Mouse (Mus musculus): ENCODE data around the gene Zyg11b.
A peak's percentile ranks its signal among the peaks of the same experiment; 100 is the strongest.

Zyg11b gene

DNA sequence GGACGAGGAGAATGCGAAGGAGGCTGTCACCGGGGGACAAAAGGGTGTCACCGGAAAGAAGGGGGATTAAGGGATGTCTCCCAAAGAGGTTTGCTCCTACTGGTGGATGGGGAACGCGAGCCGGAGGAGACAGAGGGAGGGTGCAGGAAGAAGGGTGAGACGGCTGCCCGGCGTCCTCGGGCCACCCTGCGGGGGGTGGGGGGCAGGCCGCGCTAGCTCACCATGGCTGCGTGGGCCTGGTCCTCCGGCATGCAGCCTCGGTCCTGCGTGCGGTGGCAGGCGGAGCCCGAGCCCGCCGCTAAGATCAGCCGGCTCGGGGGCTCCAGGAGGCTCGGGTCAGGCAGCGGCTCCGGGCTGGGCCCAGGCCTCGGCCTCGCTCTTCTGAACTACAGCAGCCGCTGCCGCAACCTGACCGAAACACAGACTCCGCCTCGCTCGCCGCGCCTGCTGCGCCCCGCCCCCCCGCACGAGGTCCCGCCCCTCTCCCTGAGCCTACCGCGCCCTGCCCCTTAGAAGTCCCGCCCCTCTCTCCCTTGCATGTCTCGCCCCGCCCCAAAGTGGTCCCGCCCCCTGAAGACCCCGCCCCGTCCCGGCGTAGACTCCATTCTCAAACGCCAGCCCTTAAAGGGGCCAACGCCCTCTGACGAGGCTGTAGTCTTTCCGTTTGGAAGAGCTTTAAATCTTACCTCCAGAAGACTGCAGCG, at the start of gene Zyg11b:
Gene Zyg11b (minus strand): TSS at position 427 of the 704 bp plus-strand sequence.
- peak; percentile 59 for DNase-seq (ENCODE audit: low spot score)

DNA sequence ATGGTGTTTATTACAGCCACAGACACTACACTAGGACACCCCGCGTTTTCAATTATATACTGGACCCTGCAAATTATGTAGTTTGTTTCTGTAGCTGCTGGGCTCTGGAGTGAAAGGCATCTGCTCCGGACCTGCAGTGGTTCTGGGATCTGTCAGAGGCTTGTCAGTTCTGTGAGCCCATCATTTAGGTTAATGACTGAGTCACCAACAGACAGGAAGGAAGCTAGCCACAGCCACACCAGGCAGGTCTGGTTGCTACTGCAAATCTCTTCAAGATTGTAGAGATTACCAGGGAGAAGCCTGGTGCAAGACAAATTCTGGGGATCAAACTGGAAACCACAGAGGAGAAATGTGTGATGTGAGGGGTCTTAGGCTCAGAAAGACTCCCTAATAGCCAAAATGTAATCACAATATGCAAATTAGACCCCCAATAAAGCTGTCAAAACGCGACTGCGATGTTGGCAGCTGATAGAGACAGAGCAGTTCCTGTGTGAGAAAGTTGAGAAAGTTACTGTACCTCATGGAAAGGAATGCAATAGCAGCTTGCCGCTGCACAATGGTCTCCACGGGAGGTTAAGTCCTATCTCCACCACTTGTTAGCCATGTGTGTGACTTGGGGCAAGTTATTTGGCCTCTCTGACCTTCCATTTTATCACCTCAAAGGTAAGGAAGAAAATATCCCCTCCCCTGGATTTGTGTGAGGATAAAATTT, 49.1 kb upstream of the Zyg11b start:
- no peak for DNase-seq (ENCODE audit: low spot score)

DNA sequence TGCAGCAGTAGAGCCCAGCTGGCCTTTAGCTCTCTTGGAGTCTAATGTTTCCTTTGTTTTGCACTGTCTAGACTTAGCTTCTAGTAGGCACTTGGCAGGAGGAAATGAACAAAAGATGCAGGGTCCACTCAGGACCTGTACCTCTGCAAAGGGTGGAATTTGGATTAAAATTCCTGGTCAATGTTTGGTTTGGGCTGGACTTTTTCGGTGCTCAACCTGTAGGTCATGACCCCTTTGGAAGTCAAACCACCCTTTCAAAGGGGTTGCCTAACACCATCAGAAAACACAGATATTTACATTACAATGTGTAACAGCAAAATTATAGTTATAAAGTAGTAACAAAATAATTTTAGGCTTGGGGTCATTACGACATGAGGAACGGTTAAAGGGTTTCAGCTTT, 48.2 kb upstream of the Zyg11b start:
- no peak for DNase-seq (ENCODE audit: low spot score)

DNA sequence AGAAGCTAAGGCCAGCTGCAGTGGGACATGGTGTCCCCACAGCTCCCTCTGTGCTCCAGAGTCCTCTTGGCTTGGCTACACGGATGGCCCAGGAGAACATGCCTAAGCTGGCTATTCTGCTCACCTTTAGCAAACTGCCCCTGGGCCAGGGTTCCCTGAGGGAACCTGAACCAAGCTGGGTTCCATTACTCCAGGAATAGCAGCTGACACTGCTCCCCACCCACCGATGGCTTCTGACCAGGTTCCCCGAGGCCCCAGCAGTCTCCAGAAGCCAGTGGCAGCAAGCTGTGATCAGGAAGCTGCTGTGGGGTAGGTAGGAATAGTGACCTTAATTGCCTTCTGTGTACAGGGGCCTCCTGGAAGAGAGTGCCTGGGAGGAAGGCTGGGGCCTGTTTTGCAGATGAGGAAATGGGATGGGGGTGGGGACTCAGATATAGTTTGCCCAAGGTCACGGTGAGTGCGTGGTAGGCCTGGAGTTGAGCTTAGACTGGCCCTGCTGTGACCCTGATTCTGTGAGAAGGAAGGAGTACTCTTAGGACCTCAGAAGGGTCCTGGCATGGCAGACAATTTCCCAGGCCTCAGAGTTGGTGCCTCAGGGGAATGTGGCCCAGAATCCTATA, 47.5 kb upstream of the Zyg11b start:
- DNase-seq (ENCODE audit: low spot score), result no peak

DNA sequence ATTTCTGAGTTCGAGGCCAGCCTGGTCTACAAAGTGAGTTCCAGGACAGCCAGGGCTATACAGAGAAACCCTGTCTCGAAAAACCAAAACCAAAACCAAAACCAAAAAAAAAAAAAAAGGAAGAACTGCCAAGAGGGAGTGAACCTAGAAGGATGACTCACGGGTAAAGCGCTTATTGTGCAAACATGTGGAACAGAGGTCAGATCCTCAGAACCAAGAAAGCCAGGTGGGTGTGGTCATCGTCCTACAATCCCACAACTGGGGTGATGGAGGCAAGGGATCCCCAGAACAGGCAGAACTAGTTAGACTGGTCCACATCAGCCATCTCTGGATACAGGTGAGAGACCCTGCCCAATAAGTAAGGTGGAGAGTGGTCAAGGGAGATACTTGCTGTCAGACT, 46.2 kb upstream of the Zyg11b start:
- DNase-seq (ENCODE audit: low spot score), result no peak

DNA sequence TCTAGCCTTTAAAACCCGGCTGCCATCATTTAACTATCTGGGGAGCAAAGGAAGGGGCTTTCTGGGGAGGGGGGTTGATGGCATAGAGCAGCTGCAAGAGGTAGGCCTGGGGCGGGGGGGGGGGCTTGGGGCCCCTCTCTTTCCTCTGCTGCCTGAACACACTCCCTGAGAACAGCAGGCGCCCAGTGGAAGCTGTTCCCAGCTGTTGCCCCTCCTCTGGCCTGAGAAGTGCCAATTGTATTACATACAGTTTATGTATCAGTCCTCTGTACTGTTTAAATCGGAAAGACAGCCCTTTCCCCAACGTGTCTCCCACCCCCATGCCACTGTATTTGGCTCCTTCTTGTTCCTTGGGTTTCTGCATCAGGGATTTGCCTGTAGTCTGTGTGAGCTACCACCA, 44.9 kb upstream of the Zyg11b start:
- no peak for DNase-seq (ENCODE audit: low spot score)

DNA sequence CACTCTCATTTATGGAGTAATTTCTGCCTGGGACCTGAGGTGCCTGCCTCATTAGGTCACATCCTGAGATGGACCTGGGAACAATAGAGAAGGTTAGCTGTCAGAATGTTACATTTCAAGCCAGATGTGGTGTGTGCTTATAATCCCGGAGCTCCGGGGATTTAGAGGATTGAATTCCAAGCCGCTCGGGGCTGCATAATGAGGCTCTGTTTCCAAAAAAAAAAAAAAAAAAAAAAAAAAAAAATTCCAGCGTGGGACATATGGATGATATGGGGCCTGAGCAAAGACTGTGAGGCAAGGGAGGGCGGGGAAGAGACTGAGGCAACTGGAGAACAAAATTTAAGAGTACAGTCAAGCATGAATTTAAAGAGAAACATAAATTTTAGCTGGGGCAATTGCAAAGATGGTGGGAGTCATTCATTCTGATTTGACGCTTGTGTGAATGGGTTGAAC, 43.8 kb upstream of the Zyg11b start:
- no peak for DNase-seq (ENCODE audit: low spot score)

DNA sequence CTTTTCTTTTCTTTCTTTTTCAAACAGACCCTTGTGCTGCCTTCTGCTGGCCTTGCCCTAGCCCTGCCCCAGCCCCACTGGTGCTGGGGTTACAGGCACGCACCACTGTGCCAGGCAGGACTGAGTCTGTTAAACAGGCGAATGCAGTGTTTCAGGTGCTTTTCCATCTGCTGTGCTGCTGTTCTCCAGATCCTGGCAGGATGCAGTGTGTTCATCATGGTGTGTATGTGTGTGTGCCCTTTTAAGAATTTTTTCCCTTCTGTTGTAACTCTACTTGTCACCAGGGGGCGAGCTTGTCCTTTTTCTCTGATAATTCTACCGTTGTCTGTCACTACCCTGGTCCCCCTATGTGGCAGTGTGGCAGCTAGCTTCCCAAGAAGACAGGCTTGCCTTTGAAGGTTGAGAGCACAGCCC, 38.4 kb upstream of the Zyg11b start:
- no peak for DNase-seq (ENCODE audit: low spot score)

DNA sequence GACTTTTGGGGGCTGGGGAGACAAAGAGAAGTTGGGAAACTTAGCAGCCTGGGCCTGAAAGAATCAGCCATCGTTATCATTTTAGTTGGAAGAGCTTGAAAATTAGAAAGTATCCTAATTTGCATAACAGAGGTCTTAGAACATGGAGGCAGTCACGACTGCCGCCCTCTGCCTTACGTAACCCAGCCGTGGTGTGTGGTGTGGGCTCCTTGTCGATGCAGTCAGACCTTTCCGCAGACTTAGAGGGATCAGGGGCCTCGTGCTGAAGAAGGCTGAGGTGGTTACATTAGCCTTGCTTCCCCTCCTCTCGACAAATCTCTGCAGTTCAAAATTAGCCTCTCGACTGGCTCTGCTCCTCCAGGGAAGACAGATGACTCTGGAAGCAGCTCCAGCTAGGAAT, 37.9 kb upstream of the Zyg11b start:
- no peak for DNase-seq (ENCODE audit: low spot score)

DNA sequence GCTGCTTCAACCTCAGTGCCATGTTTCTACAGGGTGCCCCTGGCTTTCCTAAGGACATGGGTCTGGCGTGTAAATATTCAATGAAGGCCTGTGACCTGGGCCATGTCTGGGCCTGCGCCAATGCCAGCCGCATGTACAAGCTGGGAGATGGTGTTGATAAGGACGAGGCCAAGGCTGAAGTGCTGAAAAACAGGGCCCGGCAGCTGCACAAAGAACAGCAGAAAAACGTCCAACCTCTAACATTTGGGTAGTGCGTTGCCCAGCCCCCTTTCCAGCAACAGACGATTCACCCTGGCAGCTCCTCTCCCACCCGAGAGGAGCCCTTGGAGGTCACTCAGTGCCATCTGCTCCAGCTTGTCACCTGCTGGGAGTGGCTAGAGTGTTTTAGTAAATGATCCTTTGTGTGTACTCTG, 37.4 kb upstream of the Zyg11b start:
- no peak for DNase-seq (ENCODE audit: low spot score)

DNA sequence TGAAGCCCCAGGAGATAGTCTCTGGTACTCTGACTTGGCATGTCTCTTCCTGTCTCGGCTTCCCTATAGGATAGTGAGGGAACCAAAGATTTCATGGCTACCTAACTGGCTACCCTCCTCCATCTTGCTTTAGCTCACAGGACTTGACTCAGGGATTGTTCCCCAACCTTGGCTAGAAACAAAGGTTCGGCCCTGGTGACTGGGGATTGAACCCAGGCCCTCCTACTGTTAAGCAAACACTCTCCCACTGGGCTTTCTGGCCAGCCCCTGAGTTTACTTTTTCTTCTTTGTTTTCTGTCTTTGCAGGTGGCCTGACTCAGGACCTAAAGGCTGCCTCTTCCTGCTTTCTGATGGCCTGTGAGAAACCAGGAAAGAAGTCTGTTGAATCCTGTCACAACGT, 36.9 kb upstream of the Zyg11b start:
- no peak for DNase-seq (ENCODE audit: low spot score)

DNA sequence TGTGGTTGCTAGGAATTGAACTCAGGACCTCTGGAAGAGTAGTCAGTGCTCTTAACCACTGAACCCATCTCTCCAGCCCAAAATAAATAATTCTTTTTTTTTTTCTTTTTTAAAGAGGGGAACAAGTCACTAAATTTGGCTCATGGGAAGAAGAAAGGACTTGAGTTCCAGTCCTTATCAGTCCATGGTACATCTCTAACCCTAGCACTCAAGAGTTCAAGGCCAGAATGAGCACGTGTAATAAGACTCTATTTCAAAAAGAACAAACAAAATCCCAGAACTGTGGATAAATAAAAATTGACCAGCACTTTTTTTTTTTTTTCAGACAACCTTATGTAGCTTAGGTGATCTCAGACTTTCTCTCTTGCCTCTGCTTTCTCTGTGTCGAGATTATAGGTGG, 35.9 kb upstream of the Zyg11b start:
- DNase-seq (ENCODE audit: low spot score), result no peak

DNA sequence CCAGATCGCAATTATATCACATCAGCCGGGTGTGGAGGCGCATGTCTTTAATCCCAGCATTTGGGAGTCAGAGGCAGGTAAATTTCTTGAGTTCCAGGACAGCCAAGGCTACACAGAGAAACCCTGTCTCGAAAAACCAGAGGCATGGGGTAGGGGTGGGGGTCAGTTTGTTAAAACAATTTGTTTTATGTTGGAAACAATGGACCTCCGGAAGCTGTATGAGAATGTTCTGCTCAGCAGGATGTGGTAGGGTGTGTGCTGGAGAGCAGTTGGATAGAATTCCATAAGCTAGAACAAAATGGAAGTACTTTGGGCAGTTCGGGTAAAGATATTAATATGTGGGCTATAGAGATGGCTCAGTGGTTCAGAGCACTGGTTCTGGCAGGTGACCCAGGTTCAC, 34.5 kb upstream of the Zyg11b start:
- DNase-seq (ENCODE audit: low spot score), result no peak

DNA sequence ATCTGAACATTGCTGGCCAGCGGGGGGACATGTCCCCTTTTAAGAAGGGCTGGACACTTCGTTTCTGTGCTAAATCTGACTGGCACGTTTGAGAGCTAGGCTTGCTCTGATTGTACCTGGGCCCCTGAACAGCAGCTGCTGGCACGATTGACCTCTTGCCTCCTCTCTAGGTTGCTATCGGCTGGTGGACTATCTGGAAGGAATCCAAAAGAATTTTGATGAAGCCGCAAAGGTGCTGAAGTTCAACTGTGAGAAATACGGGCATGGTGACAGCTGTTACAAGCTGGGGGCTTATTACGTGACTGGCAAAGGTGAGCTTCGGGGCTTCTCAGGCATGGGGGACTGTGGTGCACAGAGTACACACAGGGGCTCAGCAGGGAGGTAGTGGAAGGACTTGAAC, 31.1 kb upstream of the Zyg11b start:
- no peak for DNase-seq (ENCODE audit: low spot score)

DNA sequence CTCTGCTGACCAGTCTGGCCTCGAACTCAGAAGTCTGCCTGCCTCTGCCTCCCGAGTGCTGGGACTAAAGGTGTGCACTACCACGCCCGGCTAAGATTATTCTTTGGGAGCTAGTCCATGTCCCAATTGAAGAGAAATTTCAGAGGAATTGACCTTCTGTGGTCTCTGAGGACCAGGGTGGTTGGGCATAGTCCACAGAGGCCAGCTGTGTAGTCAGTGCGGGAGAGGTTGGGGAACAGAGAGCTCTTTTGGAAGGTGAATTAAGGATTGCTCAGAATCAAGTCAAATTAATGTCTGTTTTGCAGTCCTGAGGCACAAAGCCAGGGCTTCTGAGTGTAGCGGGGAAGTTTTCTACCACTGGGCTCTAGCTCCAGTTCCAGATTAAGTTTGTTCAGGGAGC, 28.9 kb upstream of the Zyg11b start:
- DNase-seq (ENCODE audit: low spot score), result no peak

DNA sequence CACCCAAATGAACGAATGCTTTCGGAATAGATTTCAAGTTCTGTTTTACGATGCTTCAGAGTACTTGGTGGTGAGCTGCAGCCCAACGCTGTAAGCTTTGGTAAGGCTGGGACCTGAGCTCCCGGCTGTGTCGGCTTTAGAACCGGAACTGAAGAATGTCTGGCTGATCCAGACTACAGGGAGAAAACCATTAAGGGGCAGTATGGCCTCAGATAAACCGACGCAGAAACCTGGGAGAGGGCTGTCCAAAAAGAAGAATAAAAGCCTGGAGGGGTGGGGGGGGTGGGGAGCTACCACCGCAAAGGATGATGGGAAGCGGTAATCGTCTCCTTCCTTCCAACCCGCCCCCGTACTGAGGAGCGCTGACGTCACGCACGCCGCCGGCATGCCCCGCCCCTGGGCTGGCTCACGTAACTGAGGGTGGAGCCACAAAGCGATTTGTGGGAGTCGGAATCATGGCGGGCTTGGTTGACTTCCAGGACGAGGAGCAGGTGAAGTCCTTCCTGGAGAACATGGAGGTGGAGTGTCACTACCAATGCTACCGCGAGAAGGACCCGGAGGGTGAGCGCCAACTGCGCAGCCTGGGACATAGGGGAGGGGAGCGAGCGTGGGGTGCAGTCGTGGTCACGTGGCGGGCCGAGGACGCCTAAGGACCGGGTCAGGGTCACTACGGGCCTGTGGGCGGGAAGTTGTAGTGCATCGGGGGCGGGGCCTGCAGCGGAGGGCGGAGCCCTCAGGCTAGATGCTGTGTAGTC, 27.0 kb upstream of the Zyg11b start, which contains the start of gene Coa7:
Gene Coa7 (plus strand): TSS at position 411 of the 755 bp plus-strand sequence.
- DNase-seq (ENCODE audit: low spot score), result peak; percentile 94

DNA sequence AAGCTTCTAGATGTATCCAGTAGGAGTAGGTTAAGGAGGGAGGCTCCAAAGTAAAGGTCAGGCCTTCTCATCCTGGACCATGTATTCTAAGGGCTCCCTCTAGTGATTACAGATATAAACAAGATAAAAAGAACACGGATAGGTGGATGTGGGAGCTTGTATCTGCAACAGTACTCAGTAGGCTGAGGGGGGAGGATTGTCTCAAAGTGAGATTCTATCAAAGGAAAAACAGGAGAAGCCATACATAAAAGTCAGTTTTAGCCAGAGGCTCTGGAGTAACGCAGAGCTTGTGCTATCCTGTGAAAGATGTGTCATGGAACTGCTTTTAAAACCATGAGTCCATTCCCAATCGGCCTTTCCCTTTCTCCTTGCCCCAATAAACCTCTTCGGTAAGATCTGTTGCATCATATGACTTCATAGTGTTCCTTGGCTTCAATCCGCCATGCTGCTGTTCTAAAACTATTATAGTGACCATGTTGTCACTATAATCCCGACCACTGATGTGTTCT, 26.2 kb upstream of the Zyg11b start:
- DNase-seq (ENCODE audit: low spot score), result no peak

DNA sequence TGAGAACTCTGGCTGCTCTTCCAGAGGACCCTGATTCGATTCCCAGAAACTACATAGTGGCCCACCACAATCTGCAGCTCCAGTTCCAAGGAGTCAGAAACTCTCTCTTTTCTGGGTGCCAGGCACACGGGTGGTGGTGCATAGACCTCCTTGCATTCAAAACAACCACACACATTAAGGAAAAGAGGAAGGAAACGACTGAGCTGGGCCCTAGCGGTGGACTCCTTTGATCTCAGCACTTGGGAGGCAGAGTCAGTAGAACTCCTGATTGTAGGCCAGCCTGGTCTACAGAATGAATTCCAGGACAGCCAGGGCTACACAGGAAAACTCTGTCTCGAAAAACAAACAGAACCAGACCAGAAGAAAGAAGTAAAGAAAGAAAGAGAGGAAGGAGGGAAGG, 22.7 kb upstream of the Zyg11b start:
- no peak for DNase-seq (ENCODE audit: low spot score)

DNA sequence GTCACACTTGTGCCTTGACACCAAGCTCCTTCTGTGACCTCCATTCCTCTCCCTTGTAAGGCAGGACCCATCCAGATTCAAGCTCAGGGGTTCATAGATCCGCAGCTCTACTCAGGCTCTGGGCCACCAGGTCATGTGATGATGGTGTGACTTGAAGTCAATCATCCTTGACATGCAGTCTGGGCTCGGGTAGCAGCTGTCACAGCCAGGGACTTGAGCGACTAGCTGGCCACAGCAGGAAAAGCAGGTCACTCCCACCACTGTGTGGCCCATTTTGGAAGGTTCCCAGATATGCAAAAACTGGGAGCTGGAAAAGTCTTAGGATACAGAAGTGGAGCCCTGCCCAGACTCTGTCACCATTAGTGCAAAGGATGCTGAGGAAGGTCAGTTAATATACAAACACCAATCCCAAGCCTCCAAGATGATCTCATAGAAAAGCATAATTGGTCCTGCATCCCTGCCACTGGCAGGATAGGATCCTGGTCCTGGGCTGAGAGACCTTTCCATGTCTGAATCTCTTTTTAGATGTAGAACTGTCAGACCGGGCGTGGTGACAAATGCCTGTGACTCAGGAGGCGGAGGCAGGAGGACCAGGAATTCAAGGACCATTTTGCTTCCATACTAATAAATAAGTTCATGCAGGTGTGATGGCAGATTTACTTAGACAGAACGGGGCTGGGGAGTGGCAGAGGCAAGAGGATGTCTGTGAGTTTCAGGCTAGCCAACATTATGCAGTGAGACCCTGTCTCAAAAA, 19.9 kb upstream of the Zyg11b start:
- DNase-seq (ENCODE audit: low spot score), result no peak

DNA sequence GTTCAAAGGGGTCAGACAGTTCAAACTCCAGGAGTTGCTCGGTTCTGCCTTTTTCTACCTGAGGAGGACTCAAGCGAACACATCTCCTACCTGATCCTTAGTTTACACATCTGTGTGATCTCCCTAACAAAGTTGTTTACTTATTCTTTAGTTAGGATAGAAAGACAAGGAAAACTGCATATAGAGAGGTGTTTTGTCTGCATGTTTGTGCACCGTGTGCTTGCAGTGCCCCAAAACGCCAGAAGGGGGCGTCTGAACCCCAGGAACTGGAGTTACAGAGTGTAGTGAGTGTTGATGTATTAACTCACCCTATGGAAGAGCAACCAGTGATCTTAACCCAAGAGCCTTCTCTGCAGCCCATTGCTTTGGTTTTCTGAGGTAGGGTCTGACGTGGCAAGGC, 18.9 kb upstream of the Zyg11b start:
- no peak for DNase-seq (ENCODE audit: low spot score)
